Mouse (Mus musculus) embryonic fibroblast, embryonic 13.5 days (primary cell): ENCODE data around the gene Cdk7.

Source experiments
- CTCF ChIP-seq: IDR thresholded peaks from 2 replicates; pipeline ENCODE4 v1.5.1; 2011; ENCODE audit warnings: mild to moderate bottlenecking, control low read depth, low read length, moderate library complexity, borderline replicate concordance; ENCODE audit not compliant: insufficient read depth
- POLR2A ChIP-seq: IDR thresholded peaks from 2 replicates; pipeline ENCODE4 v1.6.1; 2011; ENCODE audit warnings: low read depth, mild to moderate bottlenecking, control low read depth, low read length, moderate library complexity

- TF ChIP-seq CTCF, result no peak
- TF ChIP-seq POLR2A, result no peak
These were observed 46.8 kb upstream of the Cdk7 start for GRCm38 (mm10) chr13:100777491-100777890.
